8 mouse cellular contexts compared by ENCODE assay signal in genomic region chr4:95862781-95863499, GRCm38 (mm10).
A peak's percentile ranks its signal among the peaks of the same experiment; 100 is the strongest.
DNase-seq lines count a peak whose midpoint lies in the region; ATAC-seq and TF ChIP-seq lines count a peak whose summit lies in the region.

No protein-coding gene starts in this region.

- H3K9me3 ChIP-seq in forebrain, embryonic 10.5 days, result no peaks in the 10 kb centered on the region
- no peaks in the 10 kb centered on the region for H3K9me3 ChIP-seq in forebrain, embryonic 14.5 days (replicated peaks; ENCODE audit: control insufficient read depth, low read length)
- no peaks in the 10 kb centered on the region for H3K9me3 ChIP-seq in lung, embryonic 14.5 days (ENCODE audit: low read depth, low read length)
- H3K9me3 ChIP-seq in forebrain, embryonic 13.5 days (replicated peaks), result no peaks in the 10 kb centered on the region

- no peak overlapping the region for H3K4me3 ChIP-seq in forebrain, embryonic 10.5 days
- no peak overlapping the region for H3K4me3 ChIP-seq in forebrain, embryonic 14.5 days (ENCODE audit: low read depth, low read length)
- H3K4me3 ChIP-seq in lung, embryonic 14.5 days (ENCODE audit: low read depth, low read length), result no peak overlapping the region
- no peak overlapping the region for H3K4me3 ChIP-seq in forebrain, embryonic 13.5 days

- peaks cover 16% of the 10 kb centered on the region for H3K4me1 ChIP-seq in forebrain, embryonic 10.5 days
- peaks cover 4% of the 10 kb centered on the region; the same call in 1 of the 2 replicates for H3K4me1 ChIP-seq in forebrain, embryonic 14.5 days (ENCODE audit: control insufficient read depth, insufficient read depth, low read length)
- H3K4me1 ChIP-seq in lung, embryonic 14.5 days (ENCODE audit: insufficient read depth), result peaks cover 10% of the 10 kb centered on the region
- peaks cover 20% of the 10 kb centered on the region for H3K4me1 ChIP-seq in forebrain, embryonic 13.5 days

- H3K4me2 ChIP-seq in forebrain, embryonic 14.5 days (ENCODE audit: low read length), result no peak overlapping the region
- H3K4me2 ChIP-seq in lung, embryonic 14.5 days, result no peak overlapping the region
- no peak overlapping the region for H3K4me2 ChIP-seq in forebrain, embryonic 13.5 days

- no peak overlapping the region for H3K9ac ChIP-seq in forebrain, embryonic 14.5 days (ENCODE audit: low read length)
- H3K9ac ChIP-seq in lung, embryonic 14.5 days, result no peak overlapping the region
- no peak overlapping the region for H3K9ac ChIP-seq in forebrain, embryonic 13.5 days

- no peaks in the 10 kb centered on the region for H3K27me3 ChIP-seq in forebrain, embryonic 10.5 days (ENCODE audit: poor library complexity, severe bottlenecking)
- no peaks in the 10 kb centered on the region for H3K27me3 ChIP-seq in forebrain, embryonic 14.5 days (replicated peaks; ENCODE audit: control insufficient read depth, insufficient read depth, low read length)
- H3K27me3 ChIP-seq in lung, embryonic 14.5 days (ENCODE audit: insufficient read depth, low read length), result no peaks in the 10 kb centered on the region
- H3K27me3 ChIP-seq in forebrain, embryonic 13.5 days, result no peaks in the 10 kb centered on the region

- H3K27ac ChIP-seq in forebrain, embryonic 10.5 days, result peak overlapping the region; percentile 53; the same call in 1 of the 2 replicates
- no peak overlapping the region for H3K27ac ChIP-seq in forebrain, embryonic 14.5 days (ENCODE audit: low read depth, low read length)
- 0 out of 2 replicates have a peak overlapping the region, but pooled peaks have one; percentile 26 for H3K27ac ChIP-seq in lung, embryonic 14.5 days (ENCODE audit: low read depth)
- no peak overlapping the region for H3K27ac ChIP-seq in forebrain, embryonic 13.5 days

- H3K36me3 ChIP-seq in forebrain, embryonic 10.5 days (replicated peaks), result no peaks in the 10 kb centered on the region
- H3K36me3 ChIP-seq in forebrain, embryonic 14.5 days (ENCODE audit: control insufficient read depth, insufficient read depth, low read length), result no peaks in the 10 kb centered on the region
- H3K36me3 ChIP-seq in lung, embryonic 14.5 days (ENCODE audit: insufficient read depth), result no peaks in the 10 kb centered on the region
- no peaks in the 10 kb centered on the region for H3K36me3 ChIP-seq in forebrain, embryonic 13.5 days (ENCODE audit: poor library complexity, severe bottlenecking)

- 78% methylated on average over 6 of the region's 6 CpGs for WGBS in forebrain, embryonic 10.5 days
- 63% methylated on average over 6 of the region's 6 CpGs for WGBS in forebrain, embryonic 14.5 days
- 36% methylated on average over 6 of the region's 6 CpGs for WGBS in lung, embryonic 14.5 days
- WGBS in forebrain, embryonic 13.5 days, result 70% methylated on average over 6 of the region's 6 CpGs

- DNase-seq in forebrain, embryonic 10.5 days (ENCODE audit: extremely low spot score, low spot score), result no peak
- DNase-seq in forebrain, embryonic 14.5 days (ENCODE audit: low spot score), result no peak
- no peak for DNase-seq in lung, embryonic 14.5 days
- DNase-seq in lung, adult 18-20 months, result no peak
- DNase-seq in urinary bladder, adult 2 months (ENCODE audit: low spot score), result no peak
- no peak for DNase-seq in spleen, postnatal 14 days (ENCODE audit: low spot score in 2 of 2)

- no peak; the same call in 1 of the 2 replicates for ATAC-seq in forebrain, embryonic 14.5 days
- peak; percentile 42; the same call in 1 of the 2 replicates for ATAC-seq in lung, embryonic 14.5 days (ENCODE audit: insufficient read depth)
- ATAC-seq in forebrain, embryonic 13.5 days, result peak; percentile 57
- peak; percentile 62 for ATAC-seq in megakaryocyte progenitor cell, adult 5-6 weeks (replicated peaks; ENCODE audit: poor library complexity)

- TF ChIP-seq CTCF in lung, embryonic 14.5 days (IDR thresholded peaks at IDR 0.05; ENCODE audit: low read depth), result peak; percentile 52

Comparison
In these comparisons a context has a peak if more than half of its experiments do, and no peak if none do; other contexts are left out.
1. H3K27ac ChIP-seq: peak in forebrain, embryonic 10.5 days (single experiment) and lung, embryonic 14.5 days (single experiment); none in forebrain, embryonic 14.5 days (single experiment) and forebrain, embryonic 13.5 days (single experiment).